Mouse (Mus musculus) heart, adult 2 months (tissue): ENCODE data around the gene 4930568D16Rik.
A peak's percentile ranks its signal among the peaks of the same experiment; 100 is the strongest.

Source experiments
- CTCF ChIP-seq: fragments of 200-600 bp; IDR thresholded peaks from 2 replicates; pipeline ENCODE4 v1.8.1; 2022; ENCODE audit warnings: antibody characterized with exemption, mild to moderate bottlenecking, moderate library complexity
- EP300 ChIP-seq: fragments of 200-500 bp; IDR thresholded peaks from 2 replicates; pipeline ENCODE4 v1.6.1; 2011; ENCODE audit warnings: low read depth, low read length, control low read depth; ENCODE audit not compliant: insufficient read depth
- POLR2A ChIP-seq: fragments of 200-500 bp; IDR thresholded peaks from 2 replicates; pipeline ENCODE4 v1.6.1; 2011; ENCODE audit warnings: mild to moderate bottlenecking, low read depth, low read length, control low read depth; ENCODE audit not compliant: insufficient read depth

GRCm38 (mm10) chr2:35385441-35385871 is 17.9 kb upstream of the 4930568D16Rik start:
- no peak for TF ChIP-seq CTCF
- no peak for TF ChIP-seq POLR2A
- TF ChIP-seq EP300 = 0 out of 2 replicates have a peak, but pooled peaks have one; percentile 29
